22 mouse cellular contexts compared by ENCODE assay signal in the genomic region with DNA sequence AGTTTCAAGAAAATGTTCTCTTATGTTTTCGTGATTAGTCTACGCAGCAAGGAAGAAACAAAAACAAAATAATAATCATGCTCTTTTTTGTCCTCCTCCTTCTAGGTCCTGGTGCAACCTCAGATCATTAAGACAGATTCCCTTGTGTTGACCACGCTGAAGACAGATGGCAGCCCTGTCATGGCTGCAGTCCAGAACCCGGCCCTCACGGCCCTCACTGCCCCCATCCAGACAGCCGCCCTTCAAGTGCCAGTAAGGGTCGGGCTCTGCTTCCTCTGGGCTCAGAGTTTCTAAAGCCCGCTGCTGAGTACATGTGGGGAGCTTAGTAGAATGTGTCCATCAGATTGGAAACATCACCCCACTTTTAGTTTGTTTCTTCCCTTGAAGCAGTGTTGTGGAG. TPM values are rescaled to one million over a fixed set of nuclear protein-coding genes. Genes with fewer than 3 reads are reported as not detected.
DNase-seq lines count a peak whose midpoint lies in the region; ATAC-seq and TF ChIP-seq lines count a peak whose summit lies in the region.
"Had no signal": no experiment of that assay in that cellular context is flagged by ENCODE, and none has a peak within 500 bp of the region (broad histone marks: within the 10 kb centered on the region; RNA-seq: fewer than 3 reads in every experiment).

No protein-coding gene starts in this region.

- peak; percentile 56; the same call in 1 of the 2 replicates for ATAC-seq in cerebellum, adult (ENCODE audit: insufficient number of reproducible peaks, low FRiP score, low TSS enrichment)
- ATAC-seq in kidney, embryonic 16.5 days (ENCODE audit: low FRiP score, low TSS enrichment) = no peak
- ATAC-seq: activated CD4-positive, CD25-positive, alpha-beta regulatory T cell, adult 4 months; intestine, embryonic 15.5 days had no signal

- no peak overlapping the region for H3K4me2 ChIP-seq in kidney, embryonic 16.5 days (replicated peaks; ENCODE audit: low read depth, low read length)
- H3K4me2 ChIP-seq: embryonic facial prominence, embryonic 13.5 days; forebrain, embryonic 12.5 days; intestine, embryonic 15.5 days; limb, embryonic 15.5 days; midbrain, embryonic 11.5 days had no signal

- H3K36me3 ChIP-seq in kidney, embryonic 16.5 days (ENCODE audit: insufficient read depth, low read length) = peaks cover 60% of the 10 kb centered on the region

- TF ChIP-seq CTCF in layer of hippocampus, adult 2 months (conservative IDR thresholded peaks at IDR 0.05) = no peak

- H3K9ac ChIP-seq in kidney, embryonic 16.5 days (replicated peaks; ENCODE audit: low read length) = no peak overlapping the region
- H3K9ac ChIP-seq: embryonic facial prominence, embryonic 13.5 days; forebrain, embryonic 12.5 days; intestine, embryonic 15.5 days; limb, embryonic 15.5 days had no signal

- no peaks in the 10 kb centered on the region for H3K27me3 ChIP-seq in kidney, embryonic 16.5 days (ENCODE audit: insufficient read depth, low read length)
- H3K27me3 ChIP-seq: embryonic facial prominence, embryonic 13.5 days; forebrain, embryonic 12.5 days; intestine, embryonic 15.5 days; limb, embryonic 15.5 days had no signal

- H3K4me3 ChIP-seq in kidney, embryonic 16.5 days (ENCODE audit: low read length) = no peak overlapping the region
- H3K4me3 ChIP-seq in layer of hippocampus, adult 2 months = no peak overlapping the region
- H3K4me3 ChIP-seq: embryonic facial prominence, embryonic 13.5 days; erythroblast, embryonic 14.5 days; forebrain, embryonic 12.5 days; hindbrain, embryonic 10.5 days; intestine, embryonic 15.5 days; limb, embryonic 15.5 days had no signal

- peak; percentile 85 for DNase-seq in left cerebral cortex, postnatal 4 days
- DNase-seq in left cerebral cortex, adult 8-10 months (ENCODE audit: low spot score in 2 of 2) = no peak
- peak; percentile 70 for DNase-seq in cerebellum, adult 18-20 months
- peak; percentile 90 to 94 for DNase-seq in cerebellum, postnatal 14 days
- no peak for DNase-seq in layer of hippocampus, adult 2 months (ENCODE audit: low spot score in 2 of 2)
- DNase-seq: adrenal gland, postnatal 10 days; embryo, embryonic 11 days; gastrocnemius, postnatal 25 days; heart, postnatal 10 days; kidney, postnatal 36 days; lung, adult 18-20 months; lung, postnatal 10 days had no signal

- no peak overlapping the region for H3K27ac ChIP-seq in kidney, embryonic 16.5 days (ENCODE audit: low read length)
- no peak overlapping the region for H3K27ac ChIP-seq in layer of hippocampus, adult 2 months
- H3K27ac ChIP-seq: embryonic facial prominence, embryonic 13.5 days; hindbrain, embryonic 10.5 days; intestine, embryonic 15.5 days; limb, embryonic 15.5 days had no signal

- H3K4me1 ChIP-seq in kidney, embryonic 16.5 days (ENCODE audit: insufficient read depth, low read length) = peaks cover 16% of the 10 kb centered on the region

- 79% methylated on average over 8 of the region's 8 CpGs for WGBS in kidney, embryonic 16.5 days

- intact Hi-C loops in left cerebral cortex, postnatal 4 days (cut with DNase I) = no loop called here

- H3K9me3 ChIP-seq in kidney, embryonic 16.5 days (ENCODE audit: low read length) = no peaks in the 10 kb centered on the region
- H3K9me3 ChIP-seq: embryonic facial prominence, embryonic 13.5 days; forebrain, embryonic 12.5 days; hindbrain, embryonic 10.5 days; intestine, embryonic 15.5 days; limb, embryonic 15.5 days had no signal

RNA-seq across cellular contexts. Expression of gene Srebf2, which starts 25.7 kb away (rescaled TPM):
- 100 to 1,000 TPM; 233 to 234 TPM for total RNA-seq in left cerebral cortex, postnatal 4 days (2021)
- total RNA-seq in left cerebral cortex, adult 8-10 months (2022) = 100 to 1,000 TPM; 204 to 229 (median 207) TPM
- 134 and 144 TPM in 2 replicates for polyA plus RNA-seq in kidney, embryonic 16.5 days (2015; fragmentation: Nextera tagmentation; extraction: Ambion mirVana)
- 100 to 1,000 TPM; 162 to 165 TPM for total RNA-seq in layer of hippocampus, adult 2 months (2021)

RNA-seq across cellular contexts. Expression of gene Shisa8, which starts 40.0 kb away (rescaled TPM):
- total RNA-seq in left cerebral cortex, postnatal 4 days (2021) = 1 to 10 TPM; 1.5 to 2.0 TPM
- total RNA-seq in left cerebral cortex, adult 8-10 months (2022) = 1 to 10 TPM; 3.1 to 5.3 (median 5.0) TPM
- 0.41 and 0.62 TPM in 2 replicates for polyA plus RNA-seq in kidney, embryonic 16.5 days (2015; fragmentation: Nextera tagmentation; extraction: Ambion mirVana)
- total RNA-seq in layer of hippocampus, adult 2 months (2021) = 1 to 10 TPM in 1 of 2 experiments, under 1 TPM in 1; 0.95 to 1.2 TPM
- total RNA-seq: gastrocnemius, postnatal 25 days had no signal
- polyA plus RNA-seq: activated CD4-positive, CD25-positive, alpha-beta regulatory T cell, adult 4 months had no signal

RNA-seq across cellular contexts. Expression of gene Ccdc134, which starts 44.9 kb away (rescaled TPM):
- 10 to 100 TPM; 11.3 to 12.4 TPM for total RNA-seq in left cerebral cortex, postnatal 4 days (2021)
- total RNA-seq in left cerebral cortex, adult 8-10 months (2022) = 10 to 100 TPM in 1 of 4 experiments, 1 to 10 TPM in 3; 8.1 to 11.8 (median 9.0) TPM
- 17.3 and 19.5 TPM in 2 replicates for polyA plus RNA-seq in kidney, embryonic 16.5 days (2015; fragmentation: Nextera tagmentation; extraction: Ambion mirVana)
- 10 to 100 TPM; 10.2 to 15.4 TPM for total RNA-seq in layer of hippocampus, adult 2 months (2021)

RNA-seq across cellular contexts. Expression of gene Tnfrsf13c, which starts 51.5 kb away (rescaled TPM):
- total RNA-seq in left cerebral cortex, postnatal 4 days (2021) = 1 to 10 TPM in 1 of 2 experiments, under 1 TPM in 1; 0.46 to 1.1 TPM
- under 1 TPM; 0.37 to 0.98 (median 0.64) TPM for total RNA-seq in left cerebral cortex, adult 8-10 months (2022)
- polyA plus RNA-seq in kidney, embryonic 16.5 days (2015; fragmentation: Nextera tagmentation; extraction: Ambion mirVana) = 0.15 TPM in 1 of 2 replicates, not detected in the other
- total RNA-seq in layer of hippocampus, adult 2 months (2021) = under 1 TPM; 0.54 to 0.79 TPM
- total RNA-seq: gastrocnemius, postnatal 25 days had no signal
- polyA plus RNA-seq: intestine, embryonic 15.5 days had no signal

Comparison
In these comparisons a context has a peak if more than half of its experiments do, and no peak if none do; other contexts are left out.
1. DNase-seq: peak in left cerebral cortex, postnatal 4 days (single experiment), cerebellum, adult 18-20 months (2 of 2) and cerebellum, postnatal 14 days (2 of 2); none in left cerebral cortex, adult 8-10 months (0 of 2) and layer of hippocampus, adult 2 months (0 of 2).